Mouse (Mus musculus): ENCODE data around the gene Tmem274. TPM values are rescaled to one million over a fixed set of nuclear protein-coding genes. Genes with fewer than 3 reads are reported as not detected.

Gene Tmem274
- polyA plus RNA-seq (2017; shearing (Covaris generic)): 1.1 TPM

DNA sequence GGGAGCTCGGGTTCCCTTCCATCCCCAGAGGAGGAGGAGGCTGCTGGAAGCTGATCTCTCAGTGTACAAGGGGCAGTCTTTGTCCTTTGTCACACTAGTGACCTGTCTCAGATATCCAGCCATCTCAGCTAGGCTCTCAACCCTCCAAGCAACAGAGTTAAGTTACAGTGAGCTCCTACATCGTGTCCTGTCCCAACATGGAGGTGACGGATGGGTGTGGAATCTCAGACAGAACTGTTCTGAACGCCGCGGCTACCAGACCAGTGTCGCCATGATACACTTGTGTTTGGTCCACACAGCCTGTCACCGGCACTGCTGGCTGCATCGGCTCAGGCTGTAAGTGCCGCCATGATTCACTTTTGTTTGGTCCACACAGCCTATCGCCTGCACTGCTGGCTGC is at the start of gene Tmem274:
TSS of gene Tmem274 (plus strand) at position 301 of the 400 bp plus-strand sequence.

GRCm38 (mm10) chr4:149454879-149455278 is 22.3 kb upstream of the Tmem274 start, which contains the start of gene Rbp7:
TSS of gene Rbp7 (minus strand) at chr4:149454978.

DNA sequence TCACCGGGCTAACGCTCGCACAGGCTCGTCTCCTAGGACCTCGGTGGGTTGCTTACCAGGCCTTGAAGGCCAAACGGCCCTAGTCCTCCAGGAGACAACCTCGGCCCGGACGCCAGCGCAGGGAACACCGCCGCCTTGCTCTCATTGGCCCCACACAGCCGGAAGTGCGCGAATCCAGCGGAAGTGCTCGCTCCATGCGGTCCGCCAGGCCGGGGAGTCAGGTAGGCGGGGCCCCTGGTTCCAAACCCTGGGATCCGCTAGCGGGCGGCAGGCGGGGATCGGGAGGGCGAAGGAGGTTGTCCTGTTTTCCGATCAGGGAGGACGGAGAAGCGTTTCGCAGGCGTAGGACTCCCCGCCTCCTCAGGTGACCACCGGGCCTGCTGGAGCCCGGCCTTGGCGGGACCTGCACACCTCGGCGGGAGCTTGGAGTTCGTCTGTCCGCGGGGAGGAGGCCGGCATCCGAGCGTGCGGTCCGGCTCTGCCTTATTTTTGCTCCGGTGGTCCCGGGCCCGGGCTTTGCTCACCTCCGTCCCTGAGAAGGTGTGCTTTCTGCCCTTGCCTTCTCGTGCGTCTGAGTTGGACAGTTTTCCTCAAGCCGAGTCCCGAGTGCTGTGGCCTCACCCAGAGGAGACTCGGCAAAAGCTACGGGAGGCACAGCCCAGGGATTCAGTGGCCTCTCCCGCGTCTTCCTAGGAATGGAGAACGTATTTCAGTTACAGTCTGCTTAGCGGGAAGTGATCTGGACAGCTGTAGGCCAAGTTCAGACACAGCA is 8.1 kb downstream of the Tmem274 start, which contains the start of the genes Nmnat1 and Lzic:
TSS of gene Nmnat1 (minus strand) at position 150 of the 772 bp plus-strand sequence.
TSS of gene Lzic (plus strand) at position 177 of the 772 bp plus-strand sequence.

DNA sequence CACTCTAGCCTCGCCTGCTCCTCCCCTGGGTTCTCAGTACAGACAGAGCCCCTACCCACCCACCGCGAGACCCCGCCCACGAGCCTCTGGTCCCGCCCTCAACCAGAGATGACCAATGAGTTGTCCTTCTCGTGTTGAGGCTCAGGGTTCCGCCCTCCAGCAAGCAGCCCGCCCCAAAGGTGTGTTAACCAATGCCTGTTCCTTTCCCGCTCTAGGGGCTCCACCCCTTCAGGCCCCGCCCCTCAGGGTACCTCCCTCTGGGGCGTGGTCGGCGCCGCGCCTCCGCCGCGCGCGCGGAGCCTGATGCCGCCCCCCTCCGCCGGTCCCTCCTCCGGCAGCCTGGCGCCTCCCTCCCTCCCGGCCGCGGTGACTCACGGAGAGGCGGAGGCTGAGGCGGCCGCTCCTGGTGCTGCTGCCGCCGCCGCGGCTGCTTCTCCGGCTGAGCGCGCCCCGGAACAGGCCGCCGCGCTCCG is 40.7 kb downstream of the Tmem274 start, which contains the start of gene Ctnnbip1:
TSS of gene Ctnnbip1 (plus strand) at position 369 of the 473 bp plus-strand sequence.

Other genes with a start within 250 kb of the Tmem274 start
- gene Kif1b, start 169.7 kb upstream of the Tmem274 start, polyA plus RNA-seq (2017; shearing (Covaris generic)): 10.1 TPM
- gene Ube4b, start 50.6 kb upstream of the Tmem274 start, polyA plus RNA-seq (2017; shearing (Covaris generic)): 41.7 TPM
- gene Rbp7, start 22.4 kb upstream of the Tmem274 start, polyA plus RNA-seq (2017; shearing (Covaris generic)): not detected
- 10.6 TPM for gene Nmnat1, start 7.8 kb downstream of the Tmem274 start, polyA plus RNA-seq (2017; shearing (Covaris generic))
- 39.5 TPM for gene Lzic, start 7.9 kb downstream of the Tmem274 start, polyA plus RNA-seq (2017; shearing (Covaris generic))
- gene Ctnnbip1, start 40.9 kb downstream of the Tmem274 start, polyA plus RNA-seq (2017; shearing (Covaris generic)): 0.95 TPM
- gene Clstn1, start 109.1 kb downstream of the Tmem274 start, polyA plus RNA-seq (2017; shearing (Covaris generic)): 3.7 TPM
- gene Pik3cd, start 225.2 kb downstream of the Tmem274 start, polyA plus RNA-seq (2017; shearing (Covaris generic)): 347 TPM